Mouse (Mus musculus) limb, embryonic 14.5 days (tissue): ENCODE measurements at regions not wholly inside any gene's neighbourhood (a gene's known extent, or its start where the extent isn't known, plus 50 kb on each side); places are given as distances from the start of the nearest gene placed in this dataset.

Source experiments
- ATAC-seq: fragments of 200-750 bp; cut with Nextera tagmentation; 2 replicates; pipeline ENCODE4 v1.8.0; 2017; ENCODE audit warnings: low read depth, moderate number of reproducible peaks, moderate TSS enrichment; ENCODE audit not compliant: low FRiP score
- DNase-seq: peaks from one replicate; pipeline ENCODE4 v3.0.0-alpha.2; 2015; ENCODE audit warnings: low spot score
- H3K27ac ChIP-seq: fragments of 300-500 bp; sonication (generic); replicated peaks from 2 replicates; pipeline ENCODE4 v1.5.1; 2014; ENCODE audit warnings: low read depth, mild to moderate bottlenecking, low read length, moderate library complexity, mixed read lengths
- H3K27me3 ChIP-seq: fragments of 300-500 bp; sonication (generic); 2 replicates; pipeline ENCODE4 v1.6.1; 2014; ENCODE audit warnings: low read length, mixed read lengths; ENCODE audit not compliant: control insufficient read depth, insufficient read depth
- H3K36me3 ChIP-seq: fragments of 300-500 bp; sonication (generic); 2 replicates; pipeline ENCODE4 v1.6.1; 2014; ENCODE audit warnings: mild to moderate bottlenecking, low read length, moderate library complexity, mixed read lengths; ENCODE audit not compliant: control insufficient read depth, insufficient read depth
- H3K4me1 ChIP-seq: fragments of 300-500 bp; sonication (generic); 2 replicates; pipeline ENCODE4 v1.6.1; 2014; ENCODE audit warnings: antibody characterized with exemption, low read length, mixed read lengths; ENCODE audit not compliant: control insufficient read depth, insufficient read depth
- H3K4me2 ChIP-seq: fragments of 300-500 bp; sonication (generic); replicated peaks from 2 replicates; pipeline ENCODE4 v1.6.1; 2014; ENCODE audit warnings: low read depth, mild to moderate bottlenecking, low read length, moderate library complexity; ENCODE audit not compliant: severe bottlenecking
- H3K4me3 ChIP-seq: fragments of 300-500 bp; sonication (generic); replicated peaks from 2 replicates; pipeline ENCODE4 v1.5.1; 2014; ENCODE audit warnings: low read length
- H3K9ac ChIP-seq: fragments of 300-500 bp; sonication (generic); 2 replicates; pipeline ENCODE4 v1.6.1; 2014; ENCODE audit warnings: mild to moderate bottlenecking, low read depth, low read length, moderate library complexity; ENCODE audit not compliant: severe bottlenecking
- H3K9me3 ChIP-seq: fragments of 300-500 bp; sonication (generic); 2 replicates; pipeline ENCODE4 v1.6.1; 2016; ENCODE audit warnings: low read length; ENCODE audit not compliant: control insufficient read depth
- POLR2A ChIP-seq: fragments of 200-500 bp; IDR thresholded peaks from 2 replicates; pipeline ENCODE4 v1.8.0; 2012; ENCODE audit warnings: inconsistent platforms, mild to moderate bottlenecking, moderate library complexity, borderline replicate concordance; ENCODE audit not compliant: insufficient read depth, insufficient read length; ENCODE audit errors: extremely low read depth
- WGBS: fragments of 180-500 bp; shearing (Covaris S2); extraction: QIAGEN DNeasy Blood & Tissue Kit; methylation state at CpG from one replicate; pipeline ENCODE4 v1.1.7; 2014; 5-methylcytosine and 5-hydroxymethylcytosine counted together

GRCm38 (mm10) chr3:143477916-143478610, 596.3 kb upstream of the Pkn2 start:
- no peak overlapping the region for H3K27ac ChIP-seq
- H3K36me3 ChIP-seq: no peaks in the 10 kb centered on the region
- H3K4me2 ChIP-seq: no peak overlapping the region
- H3K9me3 ChIP-seq: no peaks in the 10 kb centered on the region
- no peak overlapping the region for H3K9ac ChIP-seq
- H3K4me1 ChIP-seq: no peaks in the 10 kb centered on the region; the same call in 1 of the 2 replicates
- DNase-seq (no peak), ATAC-seq (no peak)
- TF ChIP-seq POLR2A: no peak
- WGBS: 56% methylated on average over 8 of the region's 8 CpGs
- H3K27me3 ChIP-seq: no peaks in the 10 kb centered on the region
- H3K4me3 ChIP-seq: no peak overlapping the region

- Histone ChIP-seq H3K27me3 (no peaks in the 10 kb centered on the region), H3K27ac (no peak overlapping the region), H3K4me3 (no peak overlapping the region), H3K4me2 (no peak overlapping the region), H3K36me3 (no peaks in the 10 kb centered on the region), H3K9ac (no peak overlapping the region), H3K9me3 (no peaks in the 10 kb centered on the region), H3K4me1 (no peaks in the 10 kb centered on the region; the same call in 1 of the 2 replicates)
- no peak for TF ChIP-seq POLR2A
- WGBS: 68% methylated on average over 5 of the region's 5 CpGs
- DNase-seq: no peak
- ATAC-seq: no peak
Observed at GRCm38 (mm10) chr3:143475461-143475860, 593.7 kb upstream of the Pkn2 start.

DNA sequence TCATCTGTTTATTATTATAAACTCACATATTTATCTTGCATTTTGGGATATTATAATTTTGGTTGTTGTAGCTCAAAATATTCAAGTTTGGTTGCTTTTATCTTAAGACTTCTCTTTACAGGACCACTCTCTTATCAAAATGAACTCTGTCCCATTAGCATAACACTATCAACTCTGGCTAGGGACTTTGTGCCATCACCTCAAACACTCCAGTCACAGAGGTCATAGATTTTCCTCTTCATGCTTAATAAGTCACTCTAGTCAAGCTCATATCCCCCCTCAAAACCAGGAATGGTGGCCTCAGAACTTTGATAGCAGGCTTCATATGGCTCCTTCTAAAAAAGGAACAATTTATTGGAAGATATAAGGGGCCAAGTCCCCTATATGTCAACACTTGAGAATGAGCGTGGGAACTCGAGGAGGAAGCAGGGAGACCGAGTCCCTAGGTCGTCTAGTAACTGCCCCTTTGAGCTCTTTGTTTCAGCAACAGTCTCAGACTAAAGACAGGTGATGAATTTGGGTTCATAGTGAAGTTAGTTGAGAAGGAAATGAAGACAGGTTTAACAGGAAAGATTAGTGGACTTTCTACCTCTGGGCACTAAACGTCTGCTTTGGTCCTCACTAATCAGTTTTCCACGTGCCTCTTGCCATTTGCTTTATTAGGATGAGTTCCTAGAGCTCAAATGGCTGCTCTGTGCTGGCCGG, 565.4 kb upstream of the Pkn2 start:
- no peaks in the 10 kb centered on the region for H3K27me3 ChIP-seq
- H3K9ac ChIP-seq: no peak overlapping the region
- no peaks in the 10 kb centered on the region for H3K9me3 ChIP-seq
- no peak for TF ChIP-seq POLR2A
- no peak overlapping the region for H3K4me3 ChIP-seq
- H3K27ac ChIP-seq: no peak overlapping the region
- no peak overlapping the region for H3K4me2 ChIP-seq
- DNase-seq (no peak), ATAC-seq (no peak)
- no peaks in the 10 kb centered on the region for H3K4me1 ChIP-seq
- H3K36me3 ChIP-seq: no peaks in the 10 kb centered on the region
- WGBS: 51% methylated on average over 7 of the region's 7 CpGs

GRCm38 (mm10) chr3:143417401-143417800, 535.6 kb upstream of the Pkn2 start:
- Histone ChIP-seq H3K9ac (no peak overlapping the region), H3K4me1 (no peaks in the 10 kb centered on the region), H3K27me3 (no peaks in the 10 kb centered on the region), H3K27ac (no peak overlapping the region), H3K9me3 (no peaks in the 10 kb centered on the region), H3K36me3 (no peaks in the 10 kb centered on the region), H3K4me2 (no peak overlapping the region), H3K4me3 (no peak overlapping the region)
- no peak for DNase-seq
- ATAC-seq: no peak
- WGBS: 73% methylated on average over 6 of the region's 6 CpGs
- no peak for TF ChIP-seq POLR2A

DNA sequence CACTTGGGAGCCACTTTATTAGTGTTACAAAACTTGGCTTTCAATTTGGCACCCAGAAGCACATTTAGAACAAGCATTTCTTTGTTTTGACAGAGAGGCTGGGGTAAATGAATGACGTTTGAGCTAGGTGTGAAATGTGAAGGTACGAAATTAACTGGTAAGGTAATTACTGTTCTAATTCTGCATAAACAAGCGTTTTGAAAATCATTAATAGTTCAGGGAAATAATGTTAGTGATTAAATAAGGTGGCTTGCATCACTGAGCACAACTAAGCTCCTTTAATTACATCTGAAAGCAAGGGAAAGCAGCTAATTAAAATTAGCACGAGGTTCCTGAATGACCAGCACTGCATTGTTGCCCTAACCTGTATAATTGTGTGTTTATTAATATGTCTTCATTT, 529.9 kb upstream of the Pkn2 start:
- 29% methylated on average over 4 of the region's 4 CpGs for WGBS
- H3K4me1 ChIP-seq: no peaks in the 10 kb centered on the region

More for the DNA sequence above, 529.9 kb upstream of the Pkn2 start:
- no peaks in the 10 kb centered on the region for H3K27me3 ChIP-seq
- ATAC-seq (no peak), DNase-seq (no peak)
- H3K9me3 ChIP-seq: no peaks in the 10 kb centered on the region
- no peak overlapping the region for H3K4me2 ChIP-seq
- no peak overlapping the region for H3K9ac ChIP-seq
- H3K36me3 ChIP-seq: no peaks in the 10 kb centered on the region
- no peak overlapping the region for H3K27ac ChIP-seq
- no peak overlapping the region for H3K4me3 ChIP-seq
- TF ChIP-seq POLR2A: no peak
